Mouse (Mus musculus) thymus, adult 2 months (tissue): ENCODE data around the gene Olfr837. TPM values are rescaled to one million over a fixed set of nuclear protein-coding genes. Genes with fewer than 3 reads are reported as not detected.
"Not testable (repeated sequence)": the region's sequence is repeated elsewhere in the genome, so short reads cannot be mapped to it uniquely, and the experiment has no call there.

ENCODE experiments used
- DNase-seq: peaks from one replicate; pipeline ENCODE4 v3.0.0; 2021
- H3K27ac ChIP-seq: fragments of 200-500 bp; 2 replicates; pipeline ENCODE4 v1.5.1; 2012; ENCODE audit warnings: low read length, control low read depth; ENCODE audit not compliant: control insufficient read depth, insufficient read depth
- H3K27me3 ChIP-seq: fragments of 200-500 bp; 2 replicates; pipeline ENCODE4 v1.6.1; 2012; ENCODE audit warnings: mild to moderate bottlenecking, low read length, moderate library complexity, mixed read lengths; ENCODE audit not compliant: control insufficient read depth, insufficient read depth
- H3K36me3 ChIP-seq: fragments of 200-500 bp; 2 replicates; pipeline ENCODE4 v1.6.1; 2012; ENCODE audit warnings: mild to moderate bottlenecking, low read length, moderate library complexity; ENCODE audit not compliant: control insufficient read depth, insufficient read depth
- H3K4me1 ChIP-seq: fragments of 200-500 bp; replicated peaks from 2 replicates; pipeline ENCODE4 v1.6.1; 2012; ENCODE audit warnings: low read length; ENCODE audit not compliant: control insufficient read depth, insufficient read depth
- H3K4me3 ChIP-seq: fragments of 200-500 bp; 2 replicates; pipeline ENCODE4 v1.5.1; 2012; ENCODE audit warnings: mild to moderate bottlenecking, low read length, control low read depth, moderate library complexity; ENCODE audit not compliant: control insufficient read depth, insufficient read depth
- CTCF ChIP-seq: fragments of 200-500 bp; IDR thresholded peaks from 2 replicates; pipeline ENCODE4 v1.5.1; 2012; ENCODE audit warnings: mild to moderate bottlenecking, control low read depth, low read length, moderate library complexity, borderline replicate concordance; ENCODE audit not compliant: control insufficient read depth, poor library complexity, insufficient read depth; ENCODE audit errors: extremely low read depth
- POLR2A ChIP-seq: fragments of 200-500 bp; IDR thresholded peaks from 2 replicates; pipeline ENCODE4 v1.6.1; 2012; ENCODE audit warnings: mild to moderate bottlenecking, low read length, control low read depth, moderate library complexity; ENCODE audit not compliant: control insufficient read depth, poor library complexity, insufficient read depth; ENCODE audit errors: extremely low read depth
- WGBS: fragments of 180-500 bp; shearing (Covaris S2); methylation state at CpG from one replicate; pipeline ENCODE4 v1.1.7; 2018; 5-methylcytosine and 5-hydroxymethylcytosine counted together
- polyA plus RNA-seq: library from polyadenylated mRNA; depleted of rRNA; stranded (reverse); fragments of >200 nt; gene quantifications from 2 replicates; pipeline ENCODE4 v1.2.3, GENCODE M21; 2012; rRNA removed

The Olfr837 gene
- not detected in 2 replicates for polyA plus RNA-seq

DNA sequence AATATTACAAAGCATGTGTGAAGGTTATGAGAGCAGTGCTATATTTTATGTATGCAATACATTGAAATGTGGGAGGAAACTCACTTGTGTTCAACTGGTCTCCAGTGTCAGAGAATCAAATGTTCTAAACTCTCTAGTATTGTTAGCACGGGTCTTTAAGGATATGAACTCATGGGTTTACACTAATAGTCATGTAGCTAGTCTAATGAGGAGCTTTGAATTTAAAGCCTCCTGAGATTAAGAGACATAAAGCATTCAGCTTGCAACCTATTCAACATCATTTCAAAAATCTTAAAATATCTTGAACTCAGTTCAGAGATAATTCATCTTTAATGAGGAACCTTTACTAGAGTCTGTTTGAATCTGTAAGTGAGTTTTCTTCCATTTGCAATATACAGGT, at the start of gene Olfr837:
Gene Olfr837 (plus strand): TSS at position 301 of the 400 bp plus-strand sequence.
- no peak for DNase-seq
- Histone ChIP-seq H3K4me3 (no peak within 1 kb of the TSS), H3K27me3 (no peaks in the 10 kb centered on the region), H3K4me1 (no peaks in the 10 kb centered on the region), H3K36me3 (no peaks in the 10 kb centered on the region), H3K27ac (no peak within 1 kb of the TSS)
- 87% methylated on average over 1 of the region's 1 CpGs for WGBS
- TF ChIP-seq CTCF: no peak
- TF ChIP-seq POLR2A: no peak

DNA sequence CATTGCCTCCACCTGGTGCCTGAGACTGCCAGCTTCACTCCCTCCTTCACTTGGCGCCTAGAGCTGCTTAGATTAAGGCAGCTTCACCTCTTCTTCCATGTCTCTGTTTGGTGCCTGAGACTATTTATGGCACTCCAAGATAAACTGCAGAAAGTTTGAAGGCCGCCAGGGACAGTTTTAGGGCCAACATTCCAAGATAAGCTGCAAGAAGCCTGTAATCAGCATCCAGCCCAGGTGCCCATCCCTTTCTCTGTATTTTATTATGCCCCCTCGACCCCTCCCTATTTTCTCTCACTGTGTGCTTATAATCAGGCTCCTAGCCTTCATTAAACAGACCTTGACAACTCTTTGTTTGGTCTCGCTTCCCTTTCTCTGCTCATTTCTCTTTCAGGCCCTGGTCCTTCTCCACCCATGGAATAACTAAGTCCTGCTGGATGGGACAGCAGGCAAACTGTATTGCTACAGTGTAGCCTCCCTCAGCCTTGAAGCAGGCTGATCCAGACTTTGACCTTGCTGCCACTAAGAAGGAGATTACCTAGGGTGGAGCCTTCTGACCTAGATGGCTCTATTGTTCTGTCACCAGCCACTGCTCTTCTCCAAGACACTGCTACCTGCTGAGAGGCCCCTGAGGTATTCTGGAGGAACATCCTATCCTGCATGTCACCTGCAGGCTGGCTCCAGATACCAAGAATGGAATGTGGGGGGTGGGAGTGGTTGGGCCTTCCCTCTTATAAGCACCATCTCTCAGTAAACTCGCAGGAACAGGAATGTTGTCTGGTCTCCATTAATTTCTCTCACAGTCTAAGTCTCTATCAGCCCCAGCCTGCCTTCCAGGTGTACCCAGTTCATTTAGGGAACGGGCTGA, 43.0 kb upstream of the Olfr837 start:
- H3K4me1 ChIP-seq, H3K4me3 ChIP-seq, H3K27ac ChIP-seq, H3K27me3 ChIP-seq, H3K36me3 ChIP-seq, DNase-seq: not testable (repeated sequence)
- 55% methylated on average over 6 of the region's 6 CpGs for WGBS

DNA sequence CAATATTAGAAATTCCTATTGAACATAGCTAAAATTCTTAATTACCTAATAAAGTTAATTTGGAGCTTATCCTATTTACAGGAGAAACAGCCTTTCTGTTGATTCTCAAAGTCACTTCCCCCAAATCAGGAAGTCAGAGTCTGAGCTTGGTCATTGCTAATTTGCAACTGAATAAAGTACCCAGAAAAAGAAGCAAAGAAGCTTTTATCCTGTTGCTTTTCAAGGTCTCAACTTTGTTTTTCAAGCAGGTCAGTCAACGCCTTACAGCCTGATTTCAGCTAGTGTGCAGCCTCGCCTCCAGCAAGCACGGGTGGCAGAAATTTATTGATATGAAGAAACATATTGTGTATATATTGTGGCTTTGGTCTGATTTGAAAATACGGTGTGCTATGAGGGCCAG, 38.8 kb upstream of the Olfr837 start:
- Histone ChIP-seq H3K4me3 (no peak overlapping the region), H3K4me1 (no peaks in the 10 kb centered on the region), H3K27me3 (no peaks in the 10 kb centered on the region), H3K36me3 (no peaks in the 10 kb centered on the region), H3K27ac (no peak overlapping the region)
- DNase-seq: no peak
- TF ChIP-seq CTCF (no peak), POLR2A (no peak)
- 91% methylated on average over 4 of the region's 4 CpGs for WGBS

DNA sequence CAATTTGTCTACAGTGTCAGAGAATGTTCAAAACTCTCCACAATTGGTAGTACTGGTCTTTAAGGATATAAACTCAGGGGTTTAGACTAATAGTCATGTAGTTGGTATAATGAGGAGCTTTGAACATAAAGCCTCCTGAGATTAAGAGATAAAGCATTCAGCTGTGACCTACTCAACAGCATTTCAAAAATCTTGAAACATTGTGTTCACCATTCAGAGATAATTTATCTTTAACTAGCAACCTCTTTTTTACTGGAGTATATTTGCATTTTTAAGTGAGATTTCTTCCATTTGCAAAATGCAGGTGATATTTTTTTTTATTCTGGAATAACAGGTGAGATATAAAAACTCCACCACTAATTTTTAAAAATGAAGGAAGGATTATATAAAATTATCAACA, 16.0 kb upstream of the Olfr837 start, which contains the start of gene Olfr836:
Gene Olfr836 (plus strand): TSS at position 301 of the 400 bp plus-strand sequence.
- Histone ChIP-seq H3K36me3 (no peaks in the 10 kb centered on the region), H3K4me1 (no peaks in the 10 kb centered on the region), H3K27me3 (no peaks in the 10 kb centered on the region), H3K4me3 (no peak within 1 kb of the TSS), H3K27ac (no peak within 1 kb of the TSS)
- DNase-seq: no peak
- TF ChIP-seq POLR2A: no peak
- TF ChIP-seq CTCF: no peak

DNA sequence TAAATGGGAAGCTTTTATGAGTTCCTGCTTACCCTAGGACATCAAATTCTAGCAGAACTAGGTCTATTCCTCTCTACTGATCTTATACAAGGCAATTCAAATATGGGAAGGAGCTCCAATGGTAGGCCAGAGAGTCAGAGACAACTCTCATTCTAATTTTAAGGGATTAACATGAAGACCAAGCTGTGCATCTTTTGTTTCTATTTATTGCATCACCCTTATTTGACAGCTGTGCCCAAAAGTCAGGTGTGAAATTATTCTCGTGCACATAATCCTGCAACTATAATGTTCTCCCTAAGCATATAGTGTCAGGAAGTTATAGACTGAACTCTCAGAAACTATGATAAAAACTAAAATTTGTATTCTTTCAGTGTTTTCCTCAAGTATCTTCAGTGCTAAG, 41.1 kb downstream of the Olfr837 start, which contains the start of gene Olfr839-ps1:
Gene Olfr839-ps1 (minus strand): TSS at position 101 of the 400 bp plus-strand sequence.
- no peak for DNase-seq
- Histone ChIP-seq H3K27ac (no peak within 1 kb of the TSS), H3K27me3 (no peaks in the 10 kb centered on the region), H3K36me3 (no peaks in the 10 kb centered on the region), H3K4me1 (no peaks in the 10 kb centered on the region), H3K4me3 (no peak within 1 kb of the TSS)
- WGBS: 77% methylated on average over 1 of the region's 1 CpGs
- TF ChIP-seq CTCF: no peak
- no peak for TF ChIP-seq POLR2A

Other genes with a start within 250 kb of the Olfr837 start
- gene Olfr832, start 199.2 kb upstream of the Olfr837 start, polyA plus RNA-seq: not detected in 2 replicates
- not detected in 2 replicates for gene Olfr834, start 148.3 kb upstream of the Olfr837 start, polyA plus RNA-seq
- not detected in 2 replicates for gene Olfr835, start 103.6 kb upstream of the Olfr837 start, polyA plus RNA-seq
- not detected in 2 replicates for gene Olfr836, start 15.9 kb upstream of the Olfr837 start, polyA plus RNA-seq
- gene Olfr839-ps1, start 41.0 kb downstream of the Olfr837 start, polyA plus RNA-seq: not detected in 2 replicates
- not detected in 2 replicates for gene Olfr843, start 115.7 kb downstream of the Olfr837 start, polyA plus RNA-seq
- not detected in 2 replicates for gene Olfr844, start 180.0 kb downstream of the Olfr837 start, polyA plus RNA-seq
- not detected in 2 replicates for gene Olfr845, start 200.1 kb downstream of the Olfr837 start, polyA plus RNA-seq
- gene Olfr846, start 227.7 kb downstream of the Olfr837 start, polyA plus RNA-seq: not detected in 2 replicates
- gene Olfr847, start 242.4 kb downstream of the Olfr837 start, polyA plus RNA-seq: not detected in 2 replicates